Mouse (Mus musculus) heart, embryonic 16.5 days (tissue): Measurements from ENCODE around the gene Eid3. TPM values are rescaled to one million over a fixed set of nuclear protein-coding genes. Genes with fewer than 3 reads are reported as not detected.

Source experiments
- ATAC-seq: fragments of 200-750 bp; cut with Nextera tagmentation; replicated peaks from 2 replicates; pipeline ENCODE4 v1.8.0; 2017; ENCODE audit warnings: moderate number of reproducible peaks; ENCODE audit not compliant: insufficient read depth, low FRiP score; ENCODE audit errors: extremely low read depth
- H3K27ac ChIP-seq: fragments of 300-500 bp; sonication (generic); 2 replicates; pipeline ENCODE4 v1.5.1; 2014; ENCODE audit warnings: mild to moderate bottlenecking, low read length, control low read depth, moderate library complexity
- H3K27me3 ChIP-seq: fragments of 300-500 bp; sonication (generic); 2 replicates; pipeline ENCODE4 v1.6.1; 2014; ENCODE audit warnings: low read length, mixed read lengths; ENCODE audit not compliant: control insufficient read depth, insufficient read depth
- H3K36me3 ChIP-seq: fragments of 300-500 bp; sonication (generic); 2 replicates; pipeline ENCODE4 v1.6.1; 2014; ENCODE audit not compliant: control insufficient read depth, insufficient read depth
- H3K4me1 ChIP-seq: fragments of 300-500 bp; sonication (generic); 2 replicates; pipeline ENCODE4 v1.6.1; 2014; ENCODE audit warnings: low read length, mixed read lengths; ENCODE audit not compliant: control insufficient read depth, insufficient read depth
- H3K4me2 ChIP-seq: fragments of 300-500 bp; sonication (generic); 2 replicates; pipeline ENCODE4 v1.6.1; 2014; ENCODE audit warnings: low read depth, mild to moderate bottlenecking, control low read depth, low read length
- H3K4me3 ChIP-seq: fragments of 300-500 bp; sonication (generic); 2 replicates; pipeline ENCODE4 v1.5.1; 2014; ENCODE audit warnings: mild to moderate bottlenecking, control low read depth, low read length
- H3K9ac ChIP-seq: fragments of 300-500 bp; sonication (generic); 2 replicates; pipeline ENCODE4 v1.6.1; 2014; ENCODE audit warnings: low read length, control low read depth
- H3K9me3 ChIP-seq: fragments of 300-500 bp; sonication (generic); replicated peaks from 2 replicates; pipeline ENCODE4 v1.6.1; 2016; ENCODE audit warnings: low read length; ENCODE audit not compliant: control insufficient read depth
- WGBS: fragments of 180-500 bp; shearing (Covaris S2); extraction: QIAGEN DNeasy Blood & Tissue Kit; methylation state at CpG from one replicate; pipeline ENCODE4 v1.1.7; 2014; 5-methylcytosine and 5-hydroxymethylcytosine counted together
- polyA plus RNA-seq: library from polyadenylated mRNA; unstranded; fragments of >200 nt; fragmentation: Nextera tagmentation; extraction: Ambion mirVana; gene quantifications from 2 replicates; pipeline ENCODE4 v1.2.1, GENCODE M21; 2015

The Eid3 gene
- polyA plus RNA-seq, 1 experiment from 2014 or later: 0.21 TPM

GRCm38 (mm10) chr10:82893872-82894650, 27.6 kb downstream of the Eid3 start:
- peaks cover 20% of the 10 kb centered on the region for H3K4me1 ChIP-seq
- peaks cover 45% of the 10 kb centered on the region for H3K36me3 ChIP-seq

GRCm38 (mm10) chr10:82897936-82898335, 31.5 kb downstream of the Eid3 start:
- H3K27me3 ChIP-seq: no peaks in the 10 kb centered on the region
- H3K27ac ChIP-seq: no peak overlapping the region
- H3K36me3 ChIP-seq: peaks cover 32% of the 10 kb centered on the region

More at GRCm38 (mm10) chr10:82893872-82894650, 27.6 kb downstream of the Eid3 start:
- H3K9ac ChIP-seq: no peak overlapping the region
- ATAC-seq: no peak
- 0 out of 2 replicates have a peak overlapping the region, but pooled peaks have one; percentile 23 for H3K27ac ChIP-seq
- no peak overlapping the region for H3K4me3 ChIP-seq
- 73% methylated on average over 18 of the region's 18 CpGs for WGBS
- no peaks in the 10 kb centered on the region for H3K27me3 ChIP-seq
- no peaks in the 10 kb centered on the region for H3K9me3 ChIP-seq
- H3K4me2 ChIP-seq: no peak overlapping the region

DNA sequence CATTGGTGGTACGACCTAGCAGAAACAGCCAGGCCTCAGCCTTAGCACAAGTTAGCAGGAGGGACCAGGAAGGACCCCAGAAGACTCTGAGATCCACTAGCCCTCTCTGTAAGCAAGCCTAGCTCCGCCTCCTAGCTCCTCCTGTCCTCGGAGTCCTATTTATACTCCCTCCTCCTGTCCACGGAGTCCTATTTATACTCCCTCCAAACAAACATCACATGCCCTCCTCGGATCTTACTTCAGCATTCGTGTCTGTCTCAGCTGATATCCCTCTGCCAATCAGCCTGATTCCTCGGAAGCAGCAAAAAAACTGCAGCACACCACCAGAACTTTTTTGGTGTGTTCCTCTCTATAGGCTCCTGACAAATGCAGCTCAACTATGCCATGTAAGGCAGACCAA, 32.5 kb downstream of the Eid3 start:
- peak; percentile 62 for ATAC-seq
- no peak overlapping the region for H3K9ac ChIP-seq
- H3K27ac ChIP-seq: peak overlapping the region; percentile 56
- H3K4me1 ChIP-seq: peaks cover 9% of the 10 kb centered on the region
- no peak overlapping the region for H3K4me3 ChIP-seq
- peak overlapping the region; percentile 45; the same call in 1 of the 2 replicates for H3K4me2 ChIP-seq
- H3K9me3 ChIP-seq: no peaks in the 10 kb centered on the region
- WGBS: 26% methylated on average over 7 of the region's 7 CpGs
- no peaks in the 10 kb centered on the region for H3K27me3 ChIP-seq
- H3K36me3 ChIP-seq: peaks cover 32% of the 10 kb centered on the region

More at GRCm38 (mm10) chr10:82897936-82898335, 31.5 kb downstream of the Eid3 start:
- ATAC-seq: no peak
- no peak overlapping the region for H3K9ac ChIP-seq
- no peak overlapping the region for H3K4me2 ChIP-seq
- no peak overlapping the region for H3K4me3 ChIP-seq
- 86% methylated on average over 13 of the region's 13 CpGs for WGBS
- H3K9me3 ChIP-seq: no peaks in the 10 kb centered on the region
- peaks cover 11% of the 10 kb centered on the region for H3K4me1 ChIP-seq

DNA sequence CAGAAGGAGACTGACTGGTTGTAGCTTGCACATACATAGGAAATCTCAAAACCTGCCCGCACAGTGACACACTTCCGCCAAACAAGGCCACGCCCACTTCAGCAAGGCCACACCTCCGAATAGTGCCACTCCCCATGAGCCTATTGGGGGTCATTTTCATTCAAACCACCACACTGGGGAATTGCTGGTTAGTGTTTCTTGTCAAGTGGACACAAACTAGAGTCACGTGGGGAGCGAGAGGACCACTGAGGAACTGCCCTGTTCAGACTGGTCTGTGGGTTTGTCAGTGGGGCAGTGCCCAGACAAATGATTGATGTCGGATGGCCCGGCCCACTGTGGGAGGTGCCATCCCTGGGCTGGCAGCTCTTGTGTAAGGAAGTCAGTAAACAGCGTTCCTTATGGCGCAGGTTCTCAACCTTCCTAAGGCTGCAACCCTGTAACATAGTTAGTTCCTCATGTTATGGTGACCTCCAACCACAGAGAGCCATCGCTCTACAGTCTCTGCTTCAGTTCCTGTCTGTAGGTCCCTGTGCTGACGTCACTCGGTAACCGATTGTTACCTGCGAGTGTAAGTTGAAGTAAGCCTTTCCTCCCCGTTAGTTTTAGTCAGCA, 33.5 kb downstream of the Eid3 start:
- H3K9me3 ChIP-seq: no peaks in the 10 kb centered on the region
- H3K9ac ChIP-seq: no peak overlapping the region
- H3K4me2 ChIP-seq: peak overlapping the region; percentile 4; the same call in 1 of the 2 replicates
- H3K36me3 ChIP-seq: peaks cover 27% of the 10 kb centered on the region
- H3K4me1 ChIP-seq: peaks cover 9% of the 10 kb centered on the region
- no peak for ATAC-seq
- no peak overlapping the region for H3K4me3 ChIP-seq
- WGBS: 42% methylated on average over 16 of the region's 16 CpGs
- H3K27ac ChIP-seq: no peak overlapping the region
- H3K27me3 ChIP-seq: no peaks in the 10 kb centered on the region

DNA sequence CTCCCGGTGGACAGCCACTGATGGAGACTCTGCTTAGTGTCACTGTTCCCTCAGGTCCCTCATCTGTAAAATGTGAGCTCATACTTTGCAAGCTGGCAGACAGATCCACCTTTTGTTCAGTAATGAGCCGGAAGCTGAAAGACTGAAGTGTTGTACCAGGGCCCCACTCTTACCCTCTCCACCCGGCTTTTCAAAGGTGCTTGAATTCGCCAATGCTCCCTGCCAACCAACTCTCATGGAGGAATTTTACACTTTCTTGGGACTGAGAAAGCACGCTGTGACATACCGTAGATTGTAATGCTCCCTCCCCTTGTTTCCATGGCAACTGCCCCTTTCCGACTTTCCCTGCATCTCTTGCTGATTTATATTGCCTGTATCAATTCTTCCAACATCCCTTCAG, 34.1 kb downstream of the Eid3 start:
- no peak for ATAC-seq
- peaks cover 24% of the 10 kb centered on the region for H3K36me3 ChIP-seq
- no peak overlapping the region for H3K4me3 ChIP-seq
- WGBS: 34% methylated on average over 7 of the region's 7 CpGs
- H3K27ac ChIP-seq: no peak overlapping the region
- H3K9me3 ChIP-seq: no peaks in the 10 kb centered on the region
- H3K27me3 ChIP-seq: no peaks in the 10 kb centered on the region
- peaks cover 9% of the 10 kb centered on the region for H3K4me1 ChIP-seq
- no peak overlapping the region for H3K9ac ChIP-seq
- H3K4me2 ChIP-seq: peak overlapping the region; percentile 4; the same call in 1 of the 2 replicates

- Histone ChIP-seq H3K36me3 (peaks cover 15% of the 10 kb centered on the region), H3K4me3 (no peak overlapping the region), H3K27me3 (no peaks in the 10 kb centered on the region), H3K27ac (no peak overlapping the region), H3K9me3 (no peaks in the 10 kb centered on the region), H3K9ac (no peak overlapping the region), H3K4me2 (no peak overlapping the region), H3K4me1 (peaks cover 9% of the 10 kb centered on the region)
- peak; percentile 77; the same call in 1 of the 2 replicates for ATAC-seq
- 2% methylated on average over 7 of the region's 7 CpGs for WGBS
Observed at GRCm38 (mm10) chr10:82901436-82901835, 35.0 kb downstream of the Eid3 start.

DNA sequence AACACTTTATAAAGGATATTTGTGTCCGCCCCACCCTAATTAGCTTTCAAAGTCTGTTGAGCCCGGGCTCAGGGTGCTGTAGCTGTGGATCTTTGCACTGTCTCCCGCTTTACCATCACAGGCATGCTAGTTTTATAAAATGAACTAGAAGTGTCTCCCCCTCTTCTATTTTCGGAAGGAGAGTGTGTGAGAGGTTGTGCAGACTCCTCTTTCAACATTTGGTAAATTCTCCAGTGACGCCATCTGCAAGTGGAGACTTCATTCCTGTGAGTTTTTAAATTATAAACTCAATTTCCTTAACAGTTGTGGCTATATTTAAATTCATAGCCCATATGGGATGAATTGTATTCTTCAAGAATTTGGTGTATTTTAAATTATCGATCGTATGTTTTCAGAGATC, 42.1 kb downstream of the Eid3 start:
- ATAC-seq: no peak
- Histone ChIP-seq H3K27me3 (peaks cover 3% of the 10 kb centered on the region; the same call in 1 of the 2 replicates), H3K4me3 (no peak overlapping the region), H3K9me3 (no peaks in the 10 kb centered on the region), H3K36me3 (no peaks in the 10 kb centered on the region), H3K4me2 (peak overlapping the region; percentile 31; the same call in 1 of the 2 replicates), H3K9ac (no peak overlapping the region), H3K4me1 (peaks cover 3% of the 10 kb centered on the region), H3K27ac (no peak overlapping the region)
- WGBS: 66% methylated on average over 7 of the region's 7 CpGs

DNA sequence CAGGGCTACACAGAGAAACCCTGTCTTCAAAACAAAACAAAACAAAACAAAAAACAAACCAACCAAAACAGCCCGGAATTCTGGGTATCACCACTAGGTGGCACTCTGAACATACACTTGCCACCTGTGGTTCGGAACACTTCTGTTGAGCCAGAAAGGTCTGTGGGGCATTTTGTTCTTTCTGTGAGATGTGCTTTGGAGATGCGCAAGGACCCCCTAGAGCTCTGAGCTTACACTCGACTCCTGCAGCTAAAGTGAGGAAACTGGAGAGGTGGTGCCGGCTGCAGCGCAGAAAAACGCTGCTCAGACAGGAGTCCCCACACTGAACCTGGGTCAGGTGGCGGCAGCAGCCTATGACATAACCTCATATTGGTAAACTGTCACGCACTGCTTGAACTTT, 43.0 kb downstream of the Eid3 start:
- Histone ChIP-seq H3K4me2 (peak overlapping the region; percentile 31), H3K27ac (no peak overlapping the region), H3K4me3 (peak overlapping the region; percentile 6; the same call in 1 of the 2 replicates), H3K4me1 (peaks cover 3% of the 10 kb centered on the region), H3K9me3 (no peaks in the 10 kb centered on the region), H3K9ac (no peak overlapping the region), H3K36me3 (no peaks in the 10 kb centered on the region), H3K27me3 (peaks cover 3% of the 10 kb centered on the region; the same call in 1 of the 2 replicates)
- WGBS: 13% methylated on average over 9 of the region's 9 CpGs
- ATAC-seq: no peak

- Histone ChIP-seq H3K27me3 (peaks cover 3% of the 10 kb centered on the region; the same call in 1 of the 2 replicates), H3K4me1 (peaks cover 3% of the 10 kb centered on the region), H3K4me3 (no peak overlapping the region), H3K9me3 (no peaks in the 10 kb centered on the region), H3K9ac (no peak overlapping the region), H3K27ac (no peak overlapping the region), H3K36me3 (no peaks in the 10 kb centered on the region), H3K4me2 (no peak overlapping the region)
- WGBS: 57% methylated on average over 3 of the region's 3 CpGs
- ATAC-seq: no peak
Observed at GRCm38 (mm10) chr10:82910198-82910597, 43.8 kb downstream of the Eid3 start.
